Mouse (Mus musculus): ENCODE data around the gene Gipr. TPM values are rescaled to one million over a fixed set of nuclear protein-coding genes. Genes with fewer than 3 reads are reported as not detected.

Gipr gene
- polyA plus RNA-seq, 1 experiment from 2014 or later, result 0.37 TPM

GRCm38 (mm10) chr7:19202065-19202850, 36.3 kb upstream of the Gipr start:
- ATAC-seq (ENCODE audit: insufficient number of reproducible peaks, insufficient read depth, low FRiP score, low TSS enrichment, low read depth), result 0 out of 2 replicates have a peak, but pooled peaks have one; percentile 23
- H3K27ac ChIP-seq, result no peak overlapping the region
- 61% methylated on average over 15 of the region's 15 CpGs for WGBS
- no peaks in the 10 kb centered on the region for H3K4me1 ChIP-seq
- H3K36me3 ChIP-seq, result peaks cover 62% of the 10 kb centered on the region
- H3K4me3 ChIP-seq, result no peak overlapping the region
- H3K9ac ChIP-seq, result no peak overlapping the region
- no peaks in the 10 kb centered on the region for H3K27me3 ChIP-seq
- H3K9me3 ChIP-seq, result no peaks in the 10 kb centered on the region
- no peak overlapping the region for H3K4me2 ChIP-seq

- Histone ChIP-seq H3K36me3 (peaks cover 68% of the 10 kb centered on the region), H3K4me1 (no peaks in the 10 kb centered on the region), H3K9me3 (no peaks in the 10 kb centered on the region), H3K27me3 (no peaks in the 10 kb centered on the region), H3K4me3 (no peak overlapping the region), H3K27ac (no peak overlapping the region), H3K9ac (no peak overlapping the region), H3K4me2 (no peak overlapping the region)
- 70% methylated on average over 15 of the region's 15 CpGs for WGBS
- peak; percentile 65; the same call in 1 of the 2 replicates for ATAC-seq (ENCODE audit: insufficient number of reproducible peaks, insufficient read depth, low FRiP score, low TSS enrichment, low read depth)
Measured at GRCm38 (mm10) chr7:19201660-19202059, 35.7 kb upstream of the Gipr start.

- Histone ChIP-seq H3K4me1 (no peaks in the 10 kb centered on the region), H3K27me3 (no peaks in the 10 kb centered on the region), H3K27ac (no peak overlapping the region), H3K36me3 (peaks cover 68% of the 10 kb centered on the region), H3K4me3 (no peak overlapping the region), H3K9ac (no peak overlapping the region), H3K9me3 (0 out of 2 replicates have a peak, but pooled peaks cover 6% of the 10 kb centered on the region), H3K4me2 (no peak overlapping the region)
- 27% methylated on average over 2 of the region's 2 CpGs for WGBS
- ATAC-seq (ENCODE audit: insufficient number of reproducible peaks, insufficient read depth, low FRiP score, low TSS enrichment, low read depth), result no peak
Measured at GRCm38 (mm10) chr7:19197985-19198384, 32.1 kb upstream of the Gipr start.

- Histone ChIP-seq H3K4me3 (no peak overlapping the region), H3K4me2 (no peak overlapping the region), H3K9ac (no peak overlapping the region), H3K4me1 (no peaks in the 10 kb centered on the region), H3K9me3 (0 out of 2 replicates have a peak, but pooled peaks cover 6% of the 10 kb centered on the region), H3K36me3 (peaks cover 69% of the 10 kb centered on the region), H3K27ac (no peak overlapping the region), H3K27me3 (no peaks in the 10 kb centered on the region)
- no peak for ATAC-seq (ENCODE audit: insufficient number of reproducible peaks, insufficient read depth, low FRiP score, low TSS enrichment, low read depth)
- WGBS, result 61% methylated on average over 6 of the region's 6 CpGs
Measured at GRCm38 (mm10) chr7:19196676-19197075, 30.7 kb upstream of the Gipr start.

- ATAC-seq (ENCODE audit: insufficient number of reproducible peaks, insufficient read depth, low FRiP score, low TSS enrichment, low read depth), result no peak
- H3K9ac ChIP-seq, result no peak overlapping the region
- H3K9me3 ChIP-seq, result 0 out of 2 replicates have a peak, but pooled peaks cover 6% of the 10 kb centered on the region
- no peak overlapping the region for H3K27ac ChIP-seq
- H3K4me3 ChIP-seq, result no peak overlapping the region
- no peak overlapping the region for H3K4me2 ChIP-seq
- no peaks in the 10 kb centered on the region for H3K27me3 ChIP-seq
- WGBS, result 97% methylated on average over 4 of the region's 4 CpGs
- no peaks in the 10 kb centered on the region for H3K4me1 ChIP-seq
- H3K36me3 ChIP-seq, result peaks cover 72% of the 10 kb centered on the region
Measured at GRCm38 (mm10) chr7:19194676-19195075, 28.7 kb upstream of the Gipr start.

GRCm38 (mm10) chr7:19184758-19185157, 18.8 kb upstream of the Gipr start:
- H3K4me2 ChIP-seq, result peak overlapping the region; percentile 18; the same call in 1 of the 2 replicates
- H3K36me3 ChIP-seq, result peaks cover 26% of the 10 kb centered on the region
- no peaks in the 10 kb centered on the region for H3K9me3 ChIP-seq
- H3K4me1 ChIP-seq, result peaks cover 33% of the 10 kb centered on the region
- H3K4me3 ChIP-seq, result no peak overlapping the region
- H3K27me3 ChIP-seq, result peaks cover 12% of the 10 kb centered on the region
- peak overlapping the region; percentile 89 for H3K27ac ChIP-seq
- no peak for ATAC-seq (ENCODE audit: insufficient number of reproducible peaks, insufficient read depth, low FRiP score, low TSS enrichment, low read depth)
- no peak overlapping the region for H3K9ac ChIP-seq
- 62% methylated on average over 6 of the region's 6 CpGs for WGBS

- Histone ChIP-seq H3K27ac (peak overlapping the region; percentile 89), H3K4me2 (peak overlapping the region; percentile 18; the same call in 1 of the 2 replicates)
- 72% methylated on average over 2 of the region's 2 CpGs for WGBS
Measured at GRCm38 (mm10) chr7:19184250-19184649, 18.3 kb upstream of the Gipr start.

GRCm38 (mm10) chr7:19180862-19181429, 15.0 kb upstream of the Gipr start:
- no peak for ATAC-seq (ENCODE audit: insufficient number of reproducible peaks, insufficient read depth, low FRiP score, low TSS enrichment, low read depth)
- 0 out of 2 replicates have a peak, but pooled peaks cover 3% of the 10 kb centered on the region for H3K9me3 ChIP-seq
- peak overlapping the region; percentile 73 for H3K9ac ChIP-seq
- peak overlapping the region; percentile 81 for H3K4me2 ChIP-seq
- H3K4me1 ChIP-seq, result peaks cover 56% of the 10 kb centered on the region
- H3K27me3 ChIP-seq, result peaks cover 50% of the 10 kb centered on the region
- H3K36me3 ChIP-seq, result peaks cover 5% of the 10 kb centered on the region
- no peak overlapping the region for H3K27ac ChIP-seq
- WGBS, result 1% methylated on average over 26 of the region's 27 CpGs
- H3K4me3 ChIP-seq, result peak overlapping the region; percentile 58

More at GRCm38 (mm10) chr7:19184250-19184649, 18.3 kb upstream of the Gipr start:
- H3K4me1 ChIP-seq, result peaks cover 38% of the 10 kb centered on the region
- no peak for ATAC-seq (ENCODE audit: insufficient number of reproducible peaks, insufficient read depth, low FRiP score, low TSS enrichment, low read depth)
- peaks cover 24% of the 10 kb centered on the region for H3K36me3 ChIP-seq
- H3K9me3 ChIP-seq, result no peaks in the 10 kb centered on the region
- peaks cover 17% of the 10 kb centered on the region for H3K27me3 ChIP-seq
- H3K9ac ChIP-seq, result no peak overlapping the region; the same call in 1 of the 2 replicates
- H3K4me3 ChIP-seq, result no peak overlapping the region

GRCm38 (mm10) chr7:19179936-19180335, 14.0 kb upstream of the Gipr start:
- Histone ChIP-seq H3K36me3 (peaks cover 4% of the 10 kb centered on the region; the same call in 1 of the 2 replicates), H3K27me3 (peaks cover 59% of the 10 kb centered on the region), H3K9ac (no peak overlapping the region), H3K9me3 (0 out of 2 replicates have a peak, but pooled peaks cover 3% of the 10 kb centered on the region), H3K27ac (no peak overlapping the region), H3K4me2 (peak overlapping the region; percentile 59), H3K4me3 (peak overlapping the region; percentile 37; the same call in 1 of the 2 replicates), H3K4me1 (peaks cover 50% of the 10 kb centered on the region)
- ATAC-seq (ENCODE audit: insufficient number of reproducible peaks, insufficient read depth, low FRiP score, low TSS enrichment, low read depth), result no peak
- WGBS, result 35% methylated on average over 6 of the region's 6 CpGs

- ATAC-seq (ENCODE audit: insufficient number of reproducible peaks, insufficient read depth, low FRiP score, low TSS enrichment, low read depth), result no peak
- Histone ChIP-seq H3K27ac (no peak overlapping the region), H3K36me3 (peaks cover 4% of the 10 kb centered on the region; the same call in 1 of the 2 replicates), H3K27me3 (peaks cover 65% of the 10 kb centered on the region), H3K4me1 (peaks cover 42% of the 10 kb centered on the region), H3K4me3 (peak overlapping the region; percentile 37), H3K4me2 (peak overlapping the region; percentile 59), H3K9me3 (0 out of 2 replicates have a peak, but pooled peaks cover 3% of the 10 kb centered on the region), H3K9ac (peak overlapping the region; percentile 52; the same call in 1 of the 2 replicates)
- WGBS, result under 1% methylated on average over 32 of the region's 32 CpGs
Measured at GRCm38 (mm10) chr7:19179173-19179572, 13.2 kb upstream of the Gipr start.

- WGBS, result 4% methylated on average over 27 of the region's 27 CpGs
- no peak overlapping the region for H3K27ac ChIP-seq
- peak overlapping the region; percentile 59 for H3K4me2 ChIP-seq
- ATAC-seq (ENCODE audit: insufficient number of reproducible peaks, insufficient read depth, low FRiP score, low TSS enrichment, low read depth), result no peak
- peak overlapping the region; percentile 37 for H3K4me3 ChIP-seq
- no peak overlapping the region for H3K9ac ChIP-seq
- 0 out of 2 replicates have a peak, but pooled peaks cover 3% of the 10 kb centered on the region for H3K9me3 ChIP-seq
- peaks cover 42% of the 10 kb centered on the region for H3K4me1 ChIP-seq
- H3K27me3 ChIP-seq, result peaks cover 70% of the 10 kb centered on the region
- H3K36me3 ChIP-seq, result peaks cover under 1% of the 10 kb centered on the region; the same call in 1 of the 2 replicates
Measured at GRCm38 (mm10) chr7:19178443-19179092, 12.6 kb upstream of the Gipr start.
